Mouse (Mus musculus) spleen, adult 18-20 months (tissue): ENCODE measurements around the gene Tanc1.
"Not testable (repeated sequence)": the region's sequence is repeated elsewhere in the genome, so short reads cannot be mapped to it uniquely, and the experiment has no call there.

ENCODE experiments used
- DNase-seq, 2 experiments: peaks; one replicate each; pipeline ENCODE4 v3.0.0; 2022; ENCODE audit warnings: mixed read lengths in 2 of 2

Gene Tanc1

GRCm38 (mm10) chr2:59611831-59612732, at the start of gene Tanc1:
Gene Tanc1, plus strand, starts transcription at chr2:59612042.
- DNase-seq, result peak; percentile 59 to 69

- no peak for DNase-seq
Measured at GRCm38 (mm10) chr2:59562215-59562614, 49.6 kb upstream of the Tanc1 start.

GRCm38 (mm10) chr2:59562696-59563095, 49.1 kb upstream of the Tanc1 start:
- DNase-seq, result no peak

GRCm38 (mm10) chr2:59564029-59564611, 47.7 kb upstream of the Tanc1 start:
- DNase-seq, result not testable (repeated sequence)

GRCm38 (mm10) chr2:59564947-59565346, 46.9 kb upstream of the Tanc1 start:
- no peak for DNase-seq

GRCm38 (mm10) chr2:59580939-59581338, 30.9 kb upstream of the Tanc1 start:
- no peak for DNase-seq

- DNase-seq, result no peak
Measured at GRCm38 (mm10) chr2:59583961-59584360, 27.9 kb upstream of the Tanc1 start.

- DNase-seq, result no peak
Measured at GRCm38 (mm10) chr2:59587387-59588095, 24.3 kb upstream of the Tanc1 start.

GRCm38 (mm10) chr2:59588096-59588405, 23.8 kb upstream of the Tanc1 start:
- DNase-seq, result no peak

GRCm38 (mm10) chr2:59593341-59593902, 18.4 kb upstream of the Tanc1 start:
- no peak for DNase-seq

- DNase-seq, result no peak
Measured at GRCm38 (mm10) chr2:59594095-59594494, 17.7 kb upstream of the Tanc1 start.

- no peak for DNase-seq
Measured at GRCm38 (mm10) chr2:59596545-59596944, 15.3 kb upstream of the Tanc1 start.

GRCm38 (mm10) chr2:59598286-59598685, 13.6 kb upstream of the Tanc1 start:
- DNase-seq, result no peak

- no peak for DNase-seq
Measured at GRCm38 (mm10) chr2:59598894-59599293, 12.9 kb upstream of the Tanc1 start.

GRCm38 (mm10) chr2:59599338-59600111, 12.3 kb upstream of the Tanc1 start:
- DNase-seq, result no peak

- no peak for DNase-seq
Measured at GRCm38 (mm10) chr2:59600123-59600840, 11.6 kb upstream of the Tanc1 start.

GRCm38 (mm10) chr2:59600980-59601379, 10.9 kb upstream of the Tanc1 start:
- DNase-seq, result no peak

GRCm38 (mm10) chr2:59601452-59601851, 10.4 kb upstream of the Tanc1 start:
- DNase-seq, result no peak

GRCm38 (mm10) chr2:59608958-59609357, 2.9 kb upstream of the Tanc1 start:
- DNase-seq, result no peak

- no peak for DNase-seq
Measured at GRCm38 (mm10) chr2:59611216-59611810, 529 bp upstream of the Tanc1 start.

- DNase-seq, result peak in 1 of 2 experiments; percentile 12
Measured at GRCm38 (mm10) chr2:59612733-59613473, 1.1 kb downstream of the Tanc1 start.
